Mouse (Mus musculus): Measurements from ENCODE around the gene Eif4e. TPM values are rescaled to one million over a fixed set of nuclear protein-coding genes. Genes with fewer than 3 reads are reported as not detected.
A peak's percentile ranks its signal among the peaks of the same experiment; 100 is the strongest.

Gene Eif4e
- polyA plus RNA-seq, 1 experiment from 2014 or later: 284 TPM

- Histone ChIP-seq H3K4me1 (ENCODE audit: control insufficient read depth, insufficient read depth, low read length) (no peaks in the 10 kb centered on the region), H3K4me2 (ENCODE audit: low read depth, low read length) (no peak overlapping the region), H3K4me3 (replicated peaks; ENCODE audit: low read length) (no peak overlapping the region), H3K9me3 (replicated peaks; ENCODE audit: control insufficient read depth, low read length) (no peaks in the 10 kb centered on the region), H3K36me3 (ENCODE audit: control insufficient read depth, insufficient read depth, low read length) (no peaks in the 10 kb centered on the region), H3K27ac (ENCODE audit: low read length) (no peak overlapping the region), H3K9ac (ENCODE audit: low read length) (no peak overlapping the region), H3K27me3 (ENCODE audit: control insufficient read depth, insufficient read depth, low read length) (no peaks in the 10 kb centered on the region)
- 75% methylated on average over 4 of the region's 4 CpGs for WGBS
- ATAC-seq (ENCODE audit: insufficient read depth, low FRiP score): no peak
Observed at GRCm38 (mm10) chr3:138591002-138591401, 65.0 kb downstream of the Eif4e start.

- Histone ChIP-seq H3K9me3 (replicated peaks; ENCODE audit: control insufficient read depth, low read length) (no peaks in the 10 kb centered on the region), H3K4me1 (ENCODE audit: control insufficient read depth, insufficient read depth, low read length) (no peaks in the 10 kb centered on the region), H3K27me3 (ENCODE audit: control insufficient read depth, insufficient read depth, low read length) (no peaks in the 10 kb centered on the region), H3K9ac (ENCODE audit: low read length) (no peak overlapping the region), H3K4me2 (ENCODE audit: low read depth, low read length) (no peak overlapping the region), H3K4me3 (replicated peaks; ENCODE audit: low read length) (no peak overlapping the region), H3K27ac (ENCODE audit: low read length) (no peak overlapping the region), H3K36me3 (ENCODE audit: control insufficient read depth, insufficient read depth, low read length) (no peaks in the 10 kb centered on the region)
- WGBS: 70% methylated on average over 7 of the region's 7 CpGs
- no peak for ATAC-seq (ENCODE audit: insufficient read depth, low FRiP score)
Observed at GRCm38 (mm10) chr3:138591806-138592365, 65.9 kb downstream of the Eif4e start.

GRCm38 (mm10) chr3:138593131-138593530 lies 67.2 kb downstream of the Eif4e start:
- Histone ChIP-seq H3K4me3 (replicated peaks; ENCODE audit: low read length) (no peak overlapping the region), H3K9me3 (replicated peaks; ENCODE audit: control insufficient read depth, low read length) (no peaks in the 10 kb centered on the region), H3K27ac (ENCODE audit: low read length) (no peak overlapping the region), H3K9ac (ENCODE audit: low read length) (no peak overlapping the region), H3K4me2 (ENCODE audit: low read depth, low read length) (no peak overlapping the region), H3K27me3 (ENCODE audit: control insufficient read depth, insufficient read depth, low read length) (no peaks in the 10 kb centered on the region), H3K4me1 (ENCODE audit: control insufficient read depth, insufficient read depth, low read length) (no peaks in the 10 kb centered on the region), H3K36me3 (ENCODE audit: control insufficient read depth, insufficient read depth, low read length) (no peaks in the 10 kb centered on the region)
- ATAC-seq (ENCODE audit: insufficient read depth, low FRiP score): no peak
- 81% methylated on average over 8 of the region's 8 CpGs for WGBS

GRCm38 (mm10) chr3:138593911-138594310 lies 67.9 kb downstream of the Eif4e start:
- Histone ChIP-seq H3K4me1 (ENCODE audit: control insufficient read depth, insufficient read depth, low read length) (no peaks in the 10 kb centered on the region), H3K4me2 (ENCODE audit: low read depth, low read length) (no peak overlapping the region), H3K9ac (ENCODE audit: low read length) (no peak overlapping the region), H3K36me3 (ENCODE audit: control insufficient read depth, insufficient read depth, low read length) (no peaks in the 10 kb centered on the region), H3K27ac (ENCODE audit: low read length) (no peak overlapping the region), H3K9me3 (replicated peaks; ENCODE audit: control insufficient read depth, low read length) (no peaks in the 10 kb centered on the region), H3K4me3 (replicated peaks; ENCODE audit: low read length) (no peak overlapping the region), H3K27me3 (ENCODE audit: control insufficient read depth, insufficient read depth, low read length) (no peaks in the 10 kb centered on the region)
- ATAC-seq (ENCODE audit: insufficient read depth, low FRiP score): no peak
- 85% methylated on average over 7 of the region's 7 CpGs for WGBS

- H3K9me3 ChIP-seq (replicated peaks; ENCODE audit: control insufficient read depth, low read length): no peaks in the 10 kb centered on the region
- no peak overlapping the region for H3K27ac ChIP-seq (ENCODE audit: low read length)
- H3K4me3 ChIP-seq (replicated peaks; ENCODE audit: low read length): no peak overlapping the region
- peaks cover 3% of the 10 kb centered on the region; the same call in 1 of the 2 replicates for H3K4me1 ChIP-seq (ENCODE audit: control insufficient read depth, insufficient read depth, low read length)
- no peak for ATAC-seq (ENCODE audit: insufficient read depth, low FRiP score)
- no peak overlapping the region for H3K9ac ChIP-seq (ENCODE audit: low read length)
- H3K4me2 ChIP-seq (ENCODE audit: low read depth, low read length): no peak overlapping the region
- 64% methylated on average over 4 of the region's 4 CpGs for WGBS
- no peaks in the 10 kb centered on the region for H3K36me3 ChIP-seq (ENCODE audit: control insufficient read depth, insufficient read depth, low read length)
- no peaks in the 10 kb centered on the region for H3K27me3 ChIP-seq (ENCODE audit: control insufficient read depth, insufficient read depth, low read length)
Observed at GRCm38 (mm10) chr3:138601076-138601475, 75.1 kb downstream of the Eif4e start.

GRCm38 (mm10) chr3:138605132-138605531 lies 79.2 kb downstream of the Eif4e start:
- H3K4me2 ChIP-seq (ENCODE audit: low read depth, low read length): peak overlapping the region; percentile 21; the same call in 1 of the 2 replicates
- no peaks in the 10 kb centered on the region for H3K27me3 ChIP-seq (ENCODE audit: control insufficient read depth, insufficient read depth, low read length)
- H3K27ac ChIP-seq (ENCODE audit: low read length): no peak overlapping the region
- peaks cover 3% of the 10 kb centered on the region; the same call in 1 of the 2 replicates for H3K4me1 ChIP-seq (ENCODE audit: control insufficient read depth, insufficient read depth, low read length)
- no peaks in the 10 kb centered on the region for H3K9me3 ChIP-seq (replicated peaks; ENCODE audit: control insufficient read depth, low read length)
- no peak overlapping the region; the same call in 1 of the 2 replicates for H3K9ac ChIP-seq (ENCODE audit: low read length)
- H3K4me3 ChIP-seq (replicated peaks; ENCODE audit: low read length): no peak overlapping the region; the same call in 1 of the 2 replicates
- WGBS: 44% methylated on average over 8 of the region's 8 CpGs
- H3K36me3 ChIP-seq (ENCODE audit: control insufficient read depth, insufficient read depth, low read length): no peaks in the 10 kb centered on the region
- no peak for ATAC-seq (ENCODE audit: insufficient read depth, low FRiP score)

- Histone ChIP-seq H3K9me3 (replicated peaks; ENCODE audit: control insufficient read depth, low read length) (no peaks in the 10 kb centered on the region), H3K4me2 (ENCODE audit: low read depth, low read length) (no peak overlapping the region), H3K27ac (ENCODE audit: low read length) (no peak overlapping the region), H3K4me1 (ENCODE audit: control insufficient read depth, insufficient read depth, low read length) (peaks cover 3% of the 10 kb centered on the region; the same call in 1 of the 2 replicates), H3K36me3 (ENCODE audit: control insufficient read depth, insufficient read depth, low read length) (no peaks in the 10 kb centered on the region), H3K4me3 (replicated peaks; ENCODE audit: low read length) (no peak overlapping the region), H3K27me3 (ENCODE audit: control insufficient read depth, insufficient read depth, low read length) (no peaks in the 10 kb centered on the region), H3K9ac (ENCODE audit: low read length) (no peak overlapping the region)
- WGBS: 84% methylated on average over 5 of the region's 5 CpGs
- no peak for ATAC-seq (ENCODE audit: insufficient read depth, low FRiP score)
Observed at GRCm38 (mm10) chr3:138608665-138609064, 82.7 kb downstream of the Eif4e start.

MicroRNA genes within 50 kb of the gene (microRNA counts, 519-probe panel; counts per million panel counts)
- microRNA mmu-miR-1956: 1,462 counts per million, percentile 15 among the panel's probes with 10 or more counts

Small RNA genes lying within 50 kb of the gene (microRNA-seq; reads per million reads assigned to microRNA genes)
- gene Mir1956: not detected

Other genes starting within 250 kb of the Eif4e start
- 0.16 and 0.32 TPM in 2 replicates for gene Adh6a, start 212.9 kb upstream of the Eif4e start, polyA plus RNA-seq (2015; fragmentation: Nextera tagmentation; extraction: Ambion mirVana)
- 0.13 and 0.39 TPM in 2 replicates for gene Adh6b, start 184.4 kb upstream of the Eif4e start, polyA plus RNA-seq (2015; fragmentation: Nextera tagmentation; extraction: Ambion mirVana)
- gene Adh4, start 110.7 kb upstream of the Eif4e start, polyA plus RNA-seq (2015; fragmentation: Nextera tagmentation; extraction: Ambion mirVana): not detected in 2 replicates
- gene Adh5, start 83.1 kb upstream of the Eif4e start, polyA plus RNA-seq (2015; fragmentation: Nextera tagmentation; extraction: Ambion mirVana): 169 and 178 TPM in 2 replicates
- 50.0 and 53.4 TPM in 2 replicates for gene Metap1, start 36.7 kb upstream of the Eif4e start, polyA plus RNA-seq (2015; fragmentation: Nextera tagmentation; extraction: Ambion mirVana)
- gene Tspan5, start 216.0 kb downstream of the Eif4e start, polyA plus RNA-seq (2015; fragmentation: Nextera tagmentation; extraction: Ambion mirVana): 31.1 and 33.7 TPM in 2 replicates

All from stomach, embryonic 16.5 days (tissue).